Mouse (Mus musculus): Measurements from ENCODE around the gene Ankrd60. TPM values are rescaled to one million over a fixed set of nuclear protein-coding genes. Genes with fewer than 3 reads are reported as not detected.

Gene Ankrd60
- total and polyA plus RNA-seq, 3 experiments = not detected

- H3K9ac ChIP-seq (ENCODE audit: control insufficient read depth, low read depth, low read length, poor library complexity, severe bottlenecking) = no peak overlapping the region
- no peaks in the 10 kb centered on the region for H3K79me2 ChIP-seq (ENCODE audit: control insufficient read depth, insufficient read depth, low read length, poor library complexity)
- H3K27me3 ChIP-seq (ENCODE audit: control insufficient read depth in 1 of 2, insufficient read depth in 2 of 2, low read length in 2 of 2) = no peaks in the 10 kb centered on the region
- no peaks in the 10 kb centered on the region for H3K36me3 ChIP-seq (ENCODE audit: control insufficient read depth in 1 of 2, insufficient read depth in 2 of 2, low read length in 2 of 2)
- no peaks in the 10 kb centered on the region for H3K9me3 ChIP-seq (replicated peaks; ENCODE audit: insufficient read depth, low read length)
- TF ChIP-seq EP300 (IDR thresholded peaks at IDR 0.05; ENCODE audit: low read depth in 1 of 2, low read length in 2 of 2) (no peak), JUND (IDR thresholded peaks at IDR 0.05; ENCODE audit: low read depth, low read length) (no peak), NELFE (IDR thresholded peaks at IDR 0.05; ENCODE audit: low read depth, low read length) (no peak), CTCF (IDR thresholded peaks at IDR 0.05 in 2 of 3, conservative IDR thresholded peaks at IDR 0.05 in 1 of 3; ENCODE audit: control insufficient read depth in 1 of 3, insufficient read depth in 1 of 3, low read depth in 2 of 3, low read length in 3 of 3, poor library complexity in 1 of 3, severe bottlenecking in 1 of 3) (peak in 1 of 3 experiments; percentile 58; a peak in 4 of 6 replicates), RAD21 (IDR thresholded peaks at IDR 0.05; ENCODE audit: low read depth, low read length) (peak; percentile 0; the same call in 1 of the 2 replicates), MYC (IDR thresholded peaks at IDR 0.05; ENCODE audit: low read depth, low read length) (no peak), ZKSCAN1 (IDR thresholded peaks at IDR 0.05; ENCODE audit: low read depth, low read length) (no peak)
- no peaks in the 10 kb centered on the region for H3K4me1 ChIP-seq (ENCODE audit: control insufficient read depth in 1 of 2, insufficient read depth in 2 of 2, low read length in 2 of 2)
- no peak overlapping the region for H3K4me3 ChIP-seq (ENCODE audit: control insufficient read depth in 1 of 2, insufficient read depth in 1 of 2, low read depth in 2 of 2, low read length in 2 of 2)
- peak; percentile 6 for DNase-seq (ENCODE audit: low read depth, low spot score)
- no peak overlapping the region for H3K27ac ChIP-seq (ENCODE audit: control insufficient read depth, low read depth, low read length)
These were observed 32.0 kb downstream of the Ankrd60 start for GRCm38 (mm10) chr2:173545992-173546703.

GRCm38 (mm10) chr2:173542716-173543115 lies 35.4 kb downstream of the Ankrd60 start:
- Histone ChIP-seq H3K4me3 (ENCODE audit: control insufficient read depth in 1 of 2, insufficient read depth in 1 of 2, low read depth in 2 of 2, low read length in 2 of 2) (no peak overlapping the region), H3K27ac (ENCODE audit: control insufficient read depth, low read depth, low read length) (no peak overlapping the region), H3K4me1 (ENCODE audit: control insufficient read depth in 1 of 2, insufficient read depth in 2 of 2, low read length in 2 of 2) (no peaks in the 10 kb centered on the region), H3K9ac (ENCODE audit: control insufficient read depth, low read depth, low read length, poor library complexity, severe bottlenecking) (no peak overlapping the region), H3K79me2 (ENCODE audit: control insufficient read depth, insufficient read depth, low read length, poor library complexity) (no peaks in the 10 kb centered on the region), H3K36me3 (ENCODE audit: control insufficient read depth in 1 of 2, insufficient read depth in 2 of 2, low read length in 2 of 2) (no peaks in the 10 kb centered on the region), H3K9me3 (replicated peaks; ENCODE audit: insufficient read depth, low read length) (no peaks in the 10 kb centered on the region), H3K27me3 (ENCODE audit: control insufficient read depth in 1 of 2, insufficient read depth in 2 of 2, low read length in 2 of 2) (no peaks in the 10 kb centered on the region)
- TF ChIP-seq NELFE (IDR thresholded peaks at IDR 0.05; ENCODE audit: low read depth, low read length) (no peak), UBTF (IDR thresholded peaks at IDR 0.05; ENCODE audit: borderline replicate concordance, insufficient read depth, low read depth, low read length) (no peak), SIN3A (IDR thresholded peaks at IDR 0.05; ENCODE audit: low read length) (no peak), POLR2AphosphoS2 (IDR thresholded peaks at IDR 0.05; ENCODE audit: low read length) (no peak), MXI1 (IDR thresholded peaks at IDR 0.05; ENCODE audit: low read depth, low read length) (no peak), KAT2A (conservative IDR thresholded peaks at IDR 0.05; ENCODE audit: low read depth, low read length) (no peak), TBP (IDR thresholded peaks at IDR 0.05; ENCODE audit: low read depth, low read length) (no peak), ZMIZ1 (IDR thresholded peaks at IDR 0.05; ENCODE audit: low read depth, low read length) (no peak), ETS1 (IDR thresholded peaks at IDR 0.05; ENCODE audit: low read depth, low read length) (no peak), EP300 (IDR thresholded peaks at IDR 0.05; ENCODE audit: low read depth in 1 of 2, low read length in 2 of 2) (no peak), MAFK (IDR thresholded peaks at IDR 0.05; ENCODE audit: borderline replicate concordance, low read depth, low read length) (no peak), ZKSCAN1 (IDR thresholded peaks at IDR 0.05; ENCODE audit: low read depth, low read length) (no peak), E2F4 (IDR thresholded peaks at IDR 0.05; ENCODE audit: borderline replicate concordance, low read depth, low read length) (no peak), GABPA (IDR thresholded peaks at IDR 0.05; ENCODE audit: low read depth, low read length) (no peak), CTCF (IDR thresholded peaks at IDR 0.05 in 2 of 3, conservative IDR thresholded peaks at IDR 0.05 in 1 of 3; ENCODE audit: control insufficient read depth in 1 of 3, insufficient read depth in 1 of 3, low read depth in 2 of 3, low read length in 3 of 3, poor library complexity in 1 of 3, severe bottlenecking in 1 of 3) (no peak), RCOR1 (IDR thresholded peaks at IDR 0.05; ENCODE audit: low read depth, low read length) (no peak), JUND (IDR thresholded peaks at IDR 0.05; ENCODE audit: low read depth, low read length) (no peak), MEF2A (IDR thresholded peaks at IDR 0.05; ENCODE audit: extremely low read depth, insufficient replicate concordance, low read depth, low read length, poor library complexity, severe bottlenecking) (no peak), MAX (IDR thresholded peaks at IDR 0.05; ENCODE audit: low read length) (no peak), USF2 (IDR thresholded peaks at IDR 0.05; ENCODE audit: borderline replicate concordance in 1 of 2, insufficient read depth in 1 of 2, low read depth in 1 of 2, low read length in 2 of 2) (no peak)
- DNase-seq (ENCODE audit: low read depth, low spot score) = no peak

Measured in MEL (cell line).